Mouse (Mus musculus) heart, embryonic 11.5 days (tissue): Measurements from ENCODE around the gene Hk3. TPM values are rescaled to one million over a fixed set of nuclear protein-coding genes. Genes with fewer than 3 reads are reported as not detected.

Experiments used
- ATAC-seq: fragments of 200-750 bp; cut with Nextera tagmentation; replicated peaks from 2 replicates; pipeline ENCODE4 v1.8.0; 2017; ENCODE audit warnings: moderate library complexity; ENCODE audit not compliant: insufficient number of reproducible peaks, low FRiP score, low TSS enrichment
- H3K27ac ChIP-seq: fragments of 300-500 bp; sonication (generic); 2 replicates; pipeline ENCODE4 v1.5.1; 2014; ENCODE audit warnings: mild to moderate bottlenecking, low read depth, low read length
- H3K27me3 ChIP-seq: fragments of 300-500 bp; sonication (generic); 2 replicates; pipeline ENCODE4 v1.6.1; 2014; ENCODE audit warnings: mild to moderate bottlenecking, low read length, mixed read lengths; ENCODE audit not compliant: control insufficient read depth, insufficient read depth
- H3K36me3 ChIP-seq: fragments of 300-500 bp; sonication (generic); 2 replicates; pipeline ENCODE4 v1.6.1; 2014; ENCODE audit warnings: mild to moderate bottlenecking, low read length, moderate library complexity, mixed read lengths; ENCODE audit not compliant: control insufficient read depth, insufficient read depth
- H3K4me1 ChIP-seq: fragments of 300-500 bp; sonication (generic); 2 replicates; pipeline ENCODE4 v1.6.1; 2014; ENCODE audit warnings: low read length; ENCODE audit not compliant: control insufficient read depth, insufficient read depth
- H3K4me2 ChIP-seq: fragments of 300-500 bp; sonication (generic); 2 replicates; pipeline ENCODE4 v1.6.1; 2014; ENCODE audit warnings: mild to moderate bottlenecking, moderate library complexity
- H3K4me3 ChIP-seq: fragments of 300-500 bp; sonication (generic); 2 replicates; pipeline ENCODE4 v1.5.1; 2014; ENCODE audit warnings: low read depth, low read length
- H3K9ac ChIP-seq: fragments of 300-500 bp; sonication (generic); 2 replicates; pipeline ENCODE4 v1.6.1; 2014; ENCODE audit warnings: mild to moderate bottlenecking, low read depth, low read length, moderate library complexity
- H3K9me3 ChIP-seq: fragments of 300-500 bp; sonication (generic); replicated peaks from 2 replicates; pipeline ENCODE4 v1.6.1; 2016; ENCODE audit warnings: low read length; ENCODE audit not compliant: control insufficient read depth
- WGBS: fragments of 180-500 bp; shearing (Covaris S2); extraction: QIAGEN DNeasy Blood & Tissue Kit; methylation state at CpG from one replicate; pipeline ENCODE4 v1.1.7; 2014; ENCODE audit not compliant: insufficient replicate concordance; 5-methylcytosine and 5-hydroxymethylcytosine counted together
- polyA plus RNA-seq: library from polyadenylated mRNA; unstranded; fragments of >200 nt; fragmentation: Nextera tagmentation; extraction: Ambion mirVana; gene quantifications from 2 replicates; pipeline ENCODE4 v1.2.1, GENCODE M21; 2014

The Hk3 gene
- polyA plus RNA-seq, 1 experiment from 2014 or later = 0.16 TPM

- no peaks in the 10 kb centered on the region for H3K36me3 ChIP-seq
- H3K4me2 ChIP-seq = no peak overlapping the region
- no peaks in the 10 kb centered on the region for H3K9me3 ChIP-seq
- no peak overlapping the region for H3K4me3 ChIP-seq
- no peak overlapping the region for H3K9ac ChIP-seq
- H3K4me1 ChIP-seq = no peaks in the 10 kb centered on the region
- 39% methylated on average over 14 of the region's 14 CpGs for WGBS
- no peak overlapping the region for H3K27ac ChIP-seq
- no peak for ATAC-seq
- H3K27me3 ChIP-seq = peaks cover 12% of the 10 kb centered on the region
Observed at GRCm38 (mm10) chr13:54970521-54971247, 50.5 kb downstream of the Hk3 start.

GRCm38 (mm10) chr13:54969513-54969912 lies 51.7 kb downstream of the Hk3 start:
- Histone ChIP-seq H3K4me1 (no peaks in the 10 kb centered on the region), H3K27ac (no peak overlapping the region), H3K27me3 (peaks cover 12% of the 10 kb centered on the region), H3K4me2 (no peak overlapping the region), H3K4me3 (no peak overlapping the region), H3K9me3 (no peaks in the 10 kb centered on the region), H3K36me3 (no peaks in the 10 kb centered on the region), H3K9ac (no peak overlapping the region)
- no peak for ATAC-seq
- 51% methylated on average over 9 of the region's 9 CpGs for WGBS

GRCm38 (mm10) chr13:54968636-54969035 lies 52.5 kb downstream of the Hk3 start:
- no peak overlapping the region for H3K4me3 ChIP-seq
- 50% methylated on average over 5 of the region's 5 CpGs for WGBS
- H3K36me3 ChIP-seq = no peaks in the 10 kb centered on the region
- no peak for ATAC-seq
- H3K4me2 ChIP-seq = no peak overlapping the region
- peaks cover 12% of the 10 kb centered on the region for H3K27me3 ChIP-seq
- no peaks in the 10 kb centered on the region for H3K4me1 ChIP-seq
- no peaks in the 10 kb centered on the region for H3K9me3 ChIP-seq
- no peak overlapping the region for H3K9ac ChIP-seq
- no peak overlapping the region for H3K27ac ChIP-seq

DNA sequence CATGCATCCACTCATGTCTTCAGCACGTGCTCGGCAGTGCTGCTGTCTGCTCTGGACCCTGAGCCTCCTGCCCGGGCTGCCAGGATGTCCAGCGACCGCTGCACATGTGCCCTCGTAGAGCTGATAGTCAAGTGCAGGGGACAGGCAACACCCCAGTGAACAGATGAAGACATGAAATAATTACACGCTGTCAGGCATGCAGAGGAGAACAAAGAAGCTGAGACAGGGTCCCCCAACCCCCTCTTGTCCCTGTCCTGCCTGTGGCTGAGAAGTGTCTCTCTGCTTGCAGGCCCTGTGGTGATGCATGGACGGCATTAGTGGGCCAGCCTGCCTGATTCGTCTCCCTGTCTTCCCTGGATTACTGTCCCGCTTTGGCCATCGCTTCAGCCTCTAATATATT lies 53.7 kb downstream of the Hk3 start:
- WGBS = 71% methylated on average over 11 of the region's 11 CpGs
- H3K27ac ChIP-seq = no peak overlapping the region
- no peak for ATAC-seq
- no peaks in the 10 kb centered on the region for H3K9me3 ChIP-seq
- H3K9ac ChIP-seq = no peak overlapping the region
- H3K27me3 ChIP-seq = peaks cover 12% of the 10 kb centered on the region
- no peaks in the 10 kb centered on the region for H3K4me1 ChIP-seq
- no peaks in the 10 kb centered on the region for H3K36me3 ChIP-seq
- no peak overlapping the region for H3K4me3 ChIP-seq
- H3K4me2 ChIP-seq = no peak overlapping the region

- Histone ChIP-seq H3K27ac (no peak overlapping the region), H3K36me3 (no peaks in the 10 kb centered on the region), H3K9me3 (no peaks in the 10 kb centered on the region), H3K4me2 (no peak overlapping the region), H3K4me3 (no peak overlapping the region), H3K4me1 (no peaks in the 10 kb centered on the region), H3K27me3 (peaks cover 13% of the 10 kb centered on the region), H3K9ac (no peak overlapping the region)
- ATAC-seq = no peak
- 78% methylated on average over 6 of the region's 6 CpGs for WGBS
Observed at GRCm38 (mm10) chr13:54965256-54965655, 55.9 kb downstream of the Hk3 start.

GRCm38 (mm10) chr13:54960491-54960890 lies 60.7 kb downstream of the Hk3 start:
- Histone ChIP-seq H3K27ac (no peak overlapping the region), H3K4me3 (no peak overlapping the region), H3K9me3 (no peaks in the 10 kb centered on the region), H3K36me3 (no peaks in the 10 kb centered on the region), H3K4me1 (no peaks in the 10 kb centered on the region; the same call in 1 of the 2 replicates), H3K4me2 (no peak overlapping the region), H3K9ac (no peak overlapping the region), H3K27me3 (peaks cover 41% of the 10 kb centered on the region)
- 59% methylated on average over 3 of the region's 3 CpGs for WGBS
- no peak for ATAC-seq

DNA sequence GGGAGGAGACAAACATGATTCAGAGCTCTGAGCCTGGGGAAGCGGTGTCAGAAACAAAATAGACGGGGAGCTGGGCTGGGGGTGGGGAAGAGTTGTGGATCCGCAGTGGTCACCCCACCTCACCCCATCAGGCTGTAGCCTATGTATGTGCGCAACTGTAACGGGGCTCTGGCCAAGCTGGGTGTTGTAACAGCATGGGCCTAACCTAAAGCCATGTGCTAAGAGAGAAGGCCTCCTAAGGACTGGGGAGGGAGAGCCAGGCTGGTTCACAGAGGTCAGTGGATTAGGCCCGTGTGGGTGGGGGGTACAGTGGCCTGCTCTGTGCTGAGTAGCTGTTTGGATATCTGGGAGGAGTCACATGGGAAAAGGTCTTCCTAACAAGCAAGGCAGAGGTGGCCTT lies 61.3 kb downstream of the Hk3 start:
- H3K9me3 ChIP-seq = no peaks in the 10 kb centered on the region
- no peaks in the 10 kb centered on the region for H3K36me3 ChIP-seq
- H3K4me1 ChIP-seq = no peaks in the 10 kb centered on the region; the same call in 1 of the 2 replicates
- 49% methylated on average over 6 of the region's 6 CpGs for WGBS
- peaks cover 47% of the 10 kb centered on the region for H3K27me3 ChIP-seq
- H3K4me3 ChIP-seq = no peak overlapping the region
- no peak overlapping the region for H3K4me2 ChIP-seq
- no peak for ATAC-seq
- no peak overlapping the region for H3K9ac ChIP-seq
- H3K27ac ChIP-seq = no peak overlapping the region

DNA sequence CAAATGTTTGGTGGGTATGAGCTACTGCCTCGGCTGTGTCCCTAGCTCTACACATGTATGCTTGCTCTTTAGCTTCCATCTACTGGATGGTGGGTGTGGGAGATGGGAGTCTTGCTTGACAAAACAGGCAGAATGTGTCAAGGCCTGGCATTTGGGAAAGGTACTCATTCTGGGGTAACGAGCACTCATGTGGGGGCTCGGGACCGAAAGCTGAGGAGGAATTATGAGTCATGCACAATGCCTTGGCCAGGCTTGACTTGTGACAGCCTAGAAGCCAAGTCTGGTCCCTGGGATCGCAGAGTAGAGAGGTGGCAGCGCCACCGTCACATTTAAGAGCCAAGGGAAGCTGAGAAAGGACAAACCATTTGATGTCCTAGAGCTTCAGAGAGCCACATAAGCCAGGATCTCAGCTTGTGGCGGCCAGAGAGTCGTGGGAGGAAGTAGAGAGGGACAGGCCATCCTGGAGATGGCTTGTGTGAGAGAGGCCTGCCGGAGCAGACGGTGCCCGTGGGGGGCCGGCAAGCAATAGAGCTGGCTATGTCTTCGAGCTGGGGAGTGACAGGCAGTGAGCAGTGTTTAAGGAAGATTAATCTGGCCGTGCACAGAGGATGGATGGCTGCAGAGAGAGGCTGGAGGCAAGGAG lies 62.0 kb downstream of the Hk3 start:
- no peak overlapping the region for H3K4me3 ChIP-seq
- H3K9ac ChIP-seq = no peak overlapping the region
- no peaks in the 10 kb centered on the region for H3K36me3 ChIP-seq
- no peak overlapping the region for H3K27ac ChIP-seq
- no peaks in the 10 kb centered on the region; the same call in 1 of the 2 replicates for H3K4me1 ChIP-seq
- H3K4me2 ChIP-seq = no peak overlapping the region
- no peaks in the 10 kb centered on the region for H3K9me3 ChIP-seq
- 44% methylated on average over 15 of the region's 15 CpGs for WGBS
- peaks cover 54% of the 10 kb centered on the region for H3K27me3 ChIP-seq
- no peak for ATAC-seq

- H3K27me3 ChIP-seq = peaks cover 72% of the 10 kb centered on the region
- no peak overlapping the region for H3K4me2 ChIP-seq
- H3K27ac ChIP-seq = no peak overlapping the region
- no peaks in the 10 kb centered on the region for H3K36me3 ChIP-seq
- no peak overlapping the region for H3K4me3 ChIP-seq
- ATAC-seq = no peak
- WGBS = 62% methylated on average over 7 of the region's 7 CpGs
- H3K9ac ChIP-seq = no peak overlapping the region
- no peaks in the 10 kb centered on the region for H3K9me3 ChIP-seq
- H3K4me1 ChIP-seq = no peaks in the 10 kb centered on the region; the same call in 1 of the 2 replicates
Observed at GRCm38 (mm10) chr13:54957281-54957680, 63.9 kb downstream of the Hk3 start.
